Mouse (Mus musculus) layer of hippocampus, postnatal 14 days (tissue): ENCODE results near the gene Chaf1b. TPM values are rescaled to one million over a fixed set of nuclear protein-coding genes. Genes with fewer than 3 reads are reported as not detected.

Experiments
- DNase-seq, 2 experiments: peaks; one replicate each; pipeline ENCODE4 v3.0.0; 2021 to 2022; ENCODE audit warnings: low spot score in 2 of 2, mixed read lengths in 1 of 2
- total RNA-seq, 2 experiments: library from RNA; stranded (reverse); gene quantifications; 2 replicates each; pipeline ENCODE4 v1.2.3; 2021

Chaf1b gene
- total RNA-seq, 2 experiments from 2014 or later, result 1.3 to 2.0 TPM

- DNase-seq, result no peak
Measured at GRCm38 (mm10) chr16:93942796-93943502, 59.2 kb downstream of the Chaf1b start.

GRCm38 (mm10) chr16:93944301-93944700, 60.6 kb downstream of the Chaf1b start:
- no peak for DNase-seq

GRCm38 (mm10) chr16:93947396-93947795, 63.7 kb downstream of the Chaf1b start:
- DNase-seq, result no peak

Other genes with a start within 250 kb of the Chaf1b start
- gene Cbr3, start 200.7 kb upstream of the Chaf1b start, total RNA-seq, result 10 to 100 TPM; 10.7 to 14.1 TPM
- gene Dop1b, start 172.0 kb upstream of the Chaf1b start, total RNA-seq, result 100 to 1,000 TPM in 1 of 2 experiments, 10 to 100 TPM in 1; 98.2 to 104 TPM
- 10 to 100 TPM; 32.1 to 36.1 TPM for gene Morc3, start 51.8 kb upstream of the Chaf1b start, total RNA-seq
- 1 to 10 TPM; 3.1 to 3.8 TPM for gene Cldn14, start 124.9 kb downstream of the Chaf1b start, total RNA-seq
- under 1 TPM; 0.10 to 0.41 TPM for gene Sim2, start 201.0 kb downstream of the Chaf1b start, total RNA-seq